Mouse (Mus musculus) heart, embryonic 12.5 days (tissue): ENCODE results near the gene 4930435E12Rik. TPM values are rescaled to one million over a fixed set of nuclear protein-coding genes. Genes with fewer than 3 reads are reported as not detected.

Experiments used
- ATAC-seq: fragments of 200-750 bp; cut with Nextera tagmentation; 2 replicates; pipeline ENCODE4 v1.8.0; 2017; ENCODE audit warnings: moderate TSS enrichment, moderate library complexity; ENCODE audit not compliant: insufficient number of reproducible peaks, low FRiP score
- H3K27ac ChIP-seq: fragments of 300-500 bp; sonication (generic); 2 replicates; pipeline ENCODE4 v1.5.1; 2016; ENCODE audit warnings: mild to moderate bottlenecking, moderate library complexity; ENCODE audit not compliant: poor library complexity, severe bottlenecking
- H3K27me3 ChIP-seq: fragments of 300-500 bp; sonication (generic); replicated peaks from 2 replicates; pipeline ENCODE4 v1.6.1; 2016; ENCODE audit warnings: mild to moderate bottlenecking, moderate library complexity
- H3K36me3 ChIP-seq: fragments of 300-500 bp; sonication (generic); 2 replicates; pipeline ENCODE4 v1.6.1; 2016; ENCODE audit warnings: mild to moderate bottlenecking, moderate library complexity
- H3K4me1 ChIP-seq: fragments of 300-500 bp; sonication (generic); replicated peaks from 2 replicates; pipeline ENCODE4 v1.6.1; 2016; ENCODE audit warnings: mild to moderate bottlenecking
- H3K4me2 ChIP-seq: fragments of 300-500 bp; sonication (generic); 2 replicates; pipeline ENCODE4 v1.6.1; 2016; ENCODE audit warnings: mild to moderate bottlenecking, moderate library complexity
- H3K4me3 ChIP-seq: fragments of 300-500 bp; sonication (generic); 2 replicates; pipeline ENCODE4 v1.5.1; 2016; ENCODE audit warnings: mild to moderate bottlenecking
- H3K9ac ChIP-seq: fragments of 300-500 bp; sonication (generic); 2 replicates; pipeline ENCODE4 v1.6.1; 2016; ENCODE audit warnings: mild to moderate bottlenecking, moderate library complexity
- H3K9me3 ChIP-seq: fragments of 300-500 bp; sonication (generic); replicated peaks from 2 replicates; pipeline ENCODE4 v1.6.1; 2016; ENCODE audit warnings: mild to moderate bottlenecking, moderate library complexity
- WGBS: fragments of 180-500 bp; shearing (Covaris S2); methylation state at CpG from one replicate; pipeline ENCODE4 v1.1.7; 2016; 5-methylcytosine and 5-hydroxymethylcytosine counted together
- polyA plus RNA-seq: library from polyadenylated mRNA; unstranded; fragments of >200 nt; fragmentation: Nextera tagmentation; extraction: Ambion mirVana; gene quantifications from 2 replicates; pipeline ENCODE4 v1.2.1, GENCODE M21; 2016

Gene 4930435E12Rik
- polyA plus RNA-seq, 1 experiment from 2014 or later: not detected

- H3K36me3 ChIP-seq: peaks cover 30% of the 10 kb centered on the region
- ATAC-seq: no peak
- H3K4me1 ChIP-seq: no peaks in the 10 kb centered on the region
- no peak overlapping the region for H3K9ac ChIP-seq
- no peak overlapping the region for H3K27ac ChIP-seq
- no peak overlapping the region for H3K4me3 ChIP-seq
- no peaks in the 10 kb centered on the region for H3K27me3 ChIP-seq
- no peak overlapping the region for H3K4me2 ChIP-seq
- H3K9me3 ChIP-seq: no peaks in the 10 kb centered on the region
- 76% methylated on average over 9 of the region's 9 CpGs for WGBS
These were observed 59.0 kb downstream of the 4930435E12Rik start for GRCm38 (mm10) chr16:38769529-38769928.

GRCm38 (mm10) chr16:38768386-38768785 is 60.2 kb downstream of the 4930435E12Rik start:
- Histone ChIP-seq H3K9me3 (no peaks in the 10 kb centered on the region), H3K4me3 (no peak overlapping the region), H3K27me3 (no peaks in the 10 kb centered on the region), H3K36me3 (peaks cover 30% of the 10 kb centered on the region), H3K4me1 (peaks cover 4% of the 10 kb centered on the region), H3K27ac (no peak overlapping the region), H3K4me2 (no peak overlapping the region), H3K9ac (no peak overlapping the region)
- ATAC-seq: no peak
- 93% methylated on average over 8 of the region's 8 CpGs for WGBS

- Histone ChIP-seq H3K27ac (no peak overlapping the region), H3K4me3 (no peak overlapping the region), H3K4me2 (no peak overlapping the region), H3K4me1 (peaks cover 8% of the 10 kb centered on the region), H3K9me3 (no peaks in the 10 kb centered on the region), H3K9ac (no peak overlapping the region), H3K36me3 (peaks cover 33% of the 10 kb centered on the region), H3K27me3 (no peaks in the 10 kb centered on the region)
- 83% methylated on average over 8 of the region's 8 CpGs for WGBS
- no peak for ATAC-seq
These were observed 60.8 kb downstream of the 4930435E12Rik start for GRCm38 (mm10) chr16:38767761-38768160.

- WGBS: 72% methylated on average over 3 of the region's 3 CpGs
- no peaks in the 10 kb centered on the region for H3K9me3 ChIP-seq
- no peak overlapping the region for H3K27ac ChIP-seq
- no peak overlapping the region for H3K4me3 ChIP-seq
- H3K4me1 ChIP-seq: peaks cover 8% of the 10 kb centered on the region
- no peak overlapping the region for H3K9ac ChIP-seq
- ATAC-seq: no peak
- H3K27me3 ChIP-seq: no peaks in the 10 kb centered on the region
- H3K36me3 ChIP-seq: peaks cover 36% of the 10 kb centered on the region
- H3K4me2 ChIP-seq: no peak overlapping the region
These were observed 61.9 kb downstream of the 4930435E12Rik start for GRCm38 (mm10) chr16:38766671-38767070.

GRCm38 (mm10) chr16:38763508-38763907 is 65.0 kb downstream of the 4930435E12Rik start:
- H3K4me2 ChIP-seq: no peak overlapping the region
- no peak overlapping the region for H3K4me3 ChIP-seq
- no peaks in the 10 kb centered on the region for H3K27me3 ChIP-seq
- H3K27ac ChIP-seq: 0 out of 2 replicates have a peak overlapping the region, but pooled peaks have one; percentile 36
- no peaks in the 10 kb centered on the region for H3K9me3 ChIP-seq
- no peak overlapping the region for H3K9ac ChIP-seq
- peaks cover 14% of the 10 kb centered on the region for H3K4me1 ChIP-seq
- ATAC-seq: no peak
- H3K36me3 ChIP-seq: peaks cover 54% of the 10 kb centered on the region
- 64% methylated on average over 4 of the region's 4 CpGs for WGBS

GRCm38 (mm10) chr16:38762401-38762800 is 66.1 kb downstream of the 4930435E12Rik start:
- Histone ChIP-seq H3K4me3 (no peak overlapping the region), H3K27ac (no peak overlapping the region), H3K4me1 (peaks cover 23% of the 10 kb centered on the region), H3K9me3 (no peaks in the 10 kb centered on the region), H3K4me2 (no peak overlapping the region), H3K27me3 (no peaks in the 10 kb centered on the region), H3K36me3 (peaks cover 53% of the 10 kb centered on the region), H3K9ac (no peak overlapping the region)
- no peak for ATAC-seq
- 84% methylated on average over 8 of the region's 8 CpGs for WGBS

Other genes starting within 250 kb of the 4930435E12Rik start
- gene Arhgap31, start 115.5 kb downstream of the 4930435E12Rik start, polyA plus RNA-seq: 43.1 and 47.7 TPM in 2 replicates
- gene B4galt4, start 86.5 kb downstream of the 4930435E12Rik start, polyA plus RNA-seq: 26.6 and 29.8 TPM in 2 replicates
- 21.2 and 21.4 TPM in 2 replicates for gene Upk1b, start 28.4 kb downstream of the 4930435E12Rik start, polyA plus RNA-seq
- gene Igsf11, start 63.9 kb upstream of the 4930435E12Rik start, polyA plus RNA-seq: 0.30 and 0.31 TPM in 2 replicates